Comparison of ENCODE assay signal across 8 mouse cellular contexts in the genomic region with DNA sequence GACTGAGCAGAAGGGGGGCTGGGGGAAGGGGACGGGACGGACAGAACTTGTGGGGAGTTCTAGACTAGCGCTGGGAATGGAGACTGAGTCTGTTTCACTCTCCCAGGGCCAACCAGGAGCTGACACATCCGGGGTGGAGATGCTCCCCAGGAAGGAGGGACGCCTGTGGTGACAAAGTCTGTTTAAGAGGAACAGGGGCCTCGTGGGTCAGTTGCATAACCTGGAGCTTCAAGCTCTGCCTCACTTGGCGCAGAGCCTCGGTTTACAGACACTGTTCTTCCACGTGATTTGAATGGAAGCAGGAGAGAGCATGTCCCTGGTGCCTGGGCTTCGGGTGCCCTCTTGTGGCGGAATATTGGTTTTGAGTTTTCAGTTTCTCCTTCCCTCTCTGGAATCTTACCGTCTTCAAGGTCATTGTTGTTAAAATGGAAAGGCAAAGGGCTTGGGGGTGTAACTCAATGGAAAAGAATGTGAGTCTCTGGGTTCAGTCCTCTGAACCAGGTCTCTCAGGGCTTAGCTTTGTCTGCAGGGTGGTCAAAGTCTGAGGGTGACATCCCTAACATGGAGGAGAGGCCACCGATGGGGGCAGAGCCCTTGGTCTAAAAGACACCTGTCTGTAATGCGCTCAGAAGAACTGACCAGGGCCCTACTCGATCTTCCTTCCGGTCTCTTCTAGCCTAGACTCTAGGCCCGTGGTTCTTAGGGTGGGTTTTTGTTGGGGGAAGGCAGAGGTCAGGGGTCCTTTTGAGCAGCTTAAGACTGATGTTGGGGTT. TPM values are rescaled to one million over a fixed set of nuclear protein-coding genes. Genes with fewer than 3 reads are reported as not detected.
DNase-seq lines count a peak whose midpoint lies in the region; ATAC-seq and TF ChIP-seq lines count a peak whose summit lies in the region.

No protein-coding gene starts in this region.

- 22% methylated on average over 17 of the region's 17 CpGs for WGBS in forebrain, embryonic 16.5 days
- 15% methylated on average over 17 of the region's 17 CpGs for WGBS in lung, embryonic 14.5 days
- WGBS in olfactory bulb, adult 2 months = 17% methylated on average over 17 of the region's 17 CpGs
- 15% methylated on average over 17 of the region's 17 CpGs for WGBS in thymus, adult 2 months

- H3K36me3 ChIP-seq in ES-E14 (ENCODE audit: control insufficient read depth, insufficient read depth, low read length, poor library complexity, severe bottlenecking) = no peaks in the 10 kb centered on the region
- no peaks in the 10 kb centered on the region for H3K36me3 ChIP-seq in forebrain, embryonic 16.5 days (ENCODE audit: control insufficient read depth, insufficient read depth)
- H3K36me3 ChIP-seq in lung, embryonic 14.5 days (ENCODE audit: insufficient read depth) = no peaks in the 10 kb centered on the region
- no peaks in the 10 kb centered on the region for H3K36me3 ChIP-seq in thymus, adult 2 months (ENCODE audit: control insufficient read depth, insufficient read depth, low read length)

- peak; percentile 94 for ATAC-seq in forebrain, embryonic 16.5 days
- ATAC-seq in lung, embryonic 14.5 days (ENCODE audit: insufficient read depth) = peak; percentile 92

- in situ Hi-C loops in ES-E14 (cut with MboI; ENCODE audit: low sequenced_read_pairs in 2 of 2, unreplicated experiment in 2 of 2) = no loop called here

- peak; percentile 95 for DNase-seq in ES-E14 (ENCODE audit: low read depth, low spot score)
- peak; percentile 95 for DNase-seq in cerebellum, adult 11-12 months
- peak; percentile 90 to 91 for DNase-seq in heart, postnatal 36 days
- peak; percentile 90 to 96 for DNase-seq in layer of hippocampus, adult 2 months (ENCODE audit: low spot score in 2 of 2)
- peak; percentile 97 for DNase-seq in lung, embryonic 14.5 days
- DNase-seq in thymus, adult 2 months = peak; percentile 86

- intact Hi-C loops in heart, postnatal 36 days (cut with DNase I) = loop anchor here (1.0 to 5.0 kb wide), 5 partner anchors 52 to 331 kb away; a partner anchor contains a TSS

- H3K27ac ChIP-seq in ES-E14 (ENCODE audit: insufficient read depth, low read depth, low read length, poor library complexity, severe bottlenecking) = no peak overlapping the region
- H3K27ac ChIP-seq in forebrain, embryonic 16.5 days (ENCODE audit: low read length) = no peak overlapping the region
- H3K27ac ChIP-seq in layer of hippocampus, adult 2 months = peak overlapping the region; percentile 77
- no peak overlapping the region for H3K27ac ChIP-seq in lung, embryonic 14.5 days (ENCODE audit: low read depth)
- no peak overlapping the region for H3K27ac ChIP-seq in olfactory bulb, adult 2 months (ENCODE audit: insufficient read depth, low read depth, low read length)
- no peak overlapping the region for H3K27ac ChIP-seq in thymus, adult 2 months (ENCODE audit: control insufficient read depth, insufficient read depth, low read length)

- H3K9ac ChIP-seq in ES-E14 (ENCODE audit: insufficient read depth, low read depth, low read length, poor library complexity, severe bottlenecking) = peak overlapping the region; percentile 56; the same call in 1 of the 2 replicates
- peak overlapping the region; percentile 25; the same call in 1 of the 2 replicates for H3K9ac ChIP-seq in forebrain, embryonic 16.5 days (replicated peaks; ENCODE audit: low read depth, low read length)
- no peak overlapping the region for H3K9ac ChIP-seq in lung, embryonic 14.5 days

- no peak for TF ChIP-seq POLR2A in olfactory bulb, adult 2 months (IDR thresholded peaks at IDR 0.05; ENCODE audit: insufficient read depth, low read depth, low read length)
- TF ChIP-seq POLR2A in thymus, adult 2 months (IDR thresholded peaks at IDR 0.05; ENCODE audit: control insufficient read depth, extremely low read depth, insufficient read depth, low read length, poor library complexity) = no peak

- H3K4me2 ChIP-seq in forebrain, embryonic 16.5 days (ENCODE audit: low read length) = peak overlapping the region; percentile 49
- peak overlapping the region; percentile 51 for H3K4me2 ChIP-seq in lung, embryonic 14.5 days

- TF ChIP-seq CTCF in layer of hippocampus, adult 2 months (conservative IDR thresholded peaks at IDR 0.05) = peak; percentile 92
- peak; percentile 93 for TF ChIP-seq CTCF in lung, embryonic 14.5 days (IDR thresholded peaks at IDR 0.05; ENCODE audit: low read depth)
- TF ChIP-seq CTCF in olfactory bulb, adult 2 months (IDR thresholded peaks at IDR 0.05; ENCODE audit: insufficient read depth, low read depth, low read length) = no peak; the same call in 1 of the 2 replicates
- TF ChIP-seq CTCF in thymus, adult 2 months (IDR thresholded peaks at IDR 0.05; ENCODE audit: borderline replicate concordance, control insufficient read depth, extremely low read depth, insufficient read depth, low read length, poor library complexity) = peak; percentile 73; the same call in 1 of the 2 replicates

- H3K4me1 ChIP-seq in ES-E14 (ENCODE audit: control insufficient read depth in 2 of 2, insufficient read depth in 2 of 2, low read length in 2 of 2, poor library complexity in 1 of 2) = peaks cover 0 to 4% of the 10 kb centered on the region in 2 experiments; a peak in 1 of 4 replicates
- no peaks in the 10 kb centered on the region for H3K4me1 ChIP-seq in forebrain, embryonic 16.5 days (replicated peaks; ENCODE audit: control insufficient read depth, insufficient read depth, low read length)
- 0 out of 2 replicates have a peak, but pooled peaks cover 2% of the 10 kb centered on the region for H3K4me1 ChIP-seq in lung, embryonic 14.5 days (ENCODE audit: insufficient read depth)
- peaks cover 6% of the 10 kb centered on the region for H3K4me1 ChIP-seq in olfactory bulb, adult 2 months (ENCODE audit: control insufficient read depth, insufficient read depth, low read length)
- H3K4me1 ChIP-seq in thymus, adult 2 months (replicated peaks; ENCODE audit: control insufficient read depth, insufficient read depth, low read length) = peaks cover 17% of the 10 kb centered on the region

- H3K27me3 ChIP-seq in forebrain, embryonic 16.5 days (replicated peaks; ENCODE audit: control insufficient read depth, insufficient read depth, low read length) = no peaks in the 10 kb centered on the region
- H3K27me3 ChIP-seq in lung, embryonic 14.5 days (ENCODE audit: insufficient read depth, low read length) = no peaks in the 10 kb centered on the region
- H3K27me3 ChIP-seq in thymus, adult 2 months (ENCODE audit: control insufficient read depth, insufficient read depth, low read length) = no peaks in the 10 kb centered on the region

- no peak overlapping the region for H3K4me3 ChIP-seq in ES-E14 (ENCODE audit: insufficient read depth in 1 of 2, low read depth in 1 of 2, low read length in 2 of 2, poor library complexity in 1 of 2, severe bottlenecking in 1 of 2)
- H3K4me3 ChIP-seq in forebrain, embryonic 16.5 days (replicated peaks; ENCODE audit: low read length) = 0 out of 2 replicates have a peak overlapping the region, but pooled peaks have one; percentile 7
- peak overlapping the region; percentile 39 for H3K4me3 ChIP-seq in layer of hippocampus, adult 2 months
- H3K4me3 ChIP-seq in lung, embryonic 14.5 days (ENCODE audit: low read depth, low read length) = no peak overlapping the region
- peak overlapping the region; percentile 16 for H3K4me3 ChIP-seq in olfactory bulb, adult 2 months (ENCODE audit: insufficient read depth, low read depth, low read length)
- no peak overlapping the region for H3K4me3 ChIP-seq in thymus, adult 2 months (ENCODE audit: control insufficient read depth, insufficient read depth, low read length)

- H3K9me3 ChIP-seq in ES-E14 (ENCODE audit: control insufficient read depth, insufficient read depth, low read depth, low read length) = no peaks in the 10 kb centered on the region
- H3K9me3 ChIP-seq in forebrain, embryonic 16.5 days (ENCODE audit: control insufficient read depth, low read length) = no peaks in the 10 kb centered on the region
- H3K9me3 ChIP-seq in lung, embryonic 14.5 days (ENCODE audit: low read depth, low read length) = no peaks in the 10 kb centered on the region

RNA-seq across cellular contexts. Expression of a gene that starts 14.2 kb away (rescaled TPM):
- 53.3 and 84.8 TPM in 2 replicates for total RNA-seq in ES-E14 (2012; rRNA removed)
- not detected in 2 replicates for polyA plus RNA-seq in forebrain, embryonic 16.5 days (2015; fragmentation: Nextera tagmentation; extraction: Ambion mirVana)
- total RNA-seq in heart, postnatal 36 days (2021) = not detected
- total RNA-seq in layer of hippocampus, adult 2 months (2021) = not detected
- 0.24 and 0.32 TPM in 2 replicates for polyA plus RNA-seq in lung, embryonic 14.5 days (2014; fragmentation: Nextera tagmentation; extraction: Ambion mirVana)
- polyA plus RNA-seq in olfactory bulb, adult 2 months (2012; ENCODE audit: insufficient read depth, insufficient read length, low replicate concordance, missing spikeins) = not detected in 2 replicates
- polyA plus RNA-seq in thymus, adult 2 months (2012; rRNA removed) = 0.15 and 0.84 TPM in 2 replicates

RNA-seq across cellular contexts. Expression of a gene that starts 34.8 kb away (rescaled TPM):
- 0.22 TPM in 1 of 2 replicates, not detected in the other for total RNA-seq in ES-E14 (2012; rRNA removed)
- 1.8 TPM in 1 of 2 replicates, not detected in the other for polyA plus RNA-seq in forebrain, embryonic 16.5 days (2015; fragmentation: Nextera tagmentation; extraction: Ambion mirVana)
- total RNA-seq in heart, postnatal 36 days (2021) = under 1 TPM in 1 of 2 experiments, not detected in 1; 0.49 TPM
- total RNA-seq in layer of hippocampus, adult 2 months (2021) = not detected
- 1.9 and 2.0 TPM in 2 replicates for polyA plus RNA-seq in lung, embryonic 14.5 days (2014; fragmentation: Nextera tagmentation; extraction: Ambion mirVana)
- not detected in 2 replicates for polyA plus RNA-seq in olfactory bulb, adult 2 months (2012; ENCODE audit: insufficient read depth, insufficient read length, low replicate concordance, missing spikeins)
- 1,056 and 1,075 TPM in 2 replicates for polyA plus RNA-seq in thymus, adult 2 months (2012; rRNA removed)

RNA-seq across cellular contexts. Expression of a gene that starts 40.0 kb away (rescaled TPM):
- total RNA-seq in ES-E14 (2012; rRNA removed) = 4.2 and 6.4 TPM in 2 replicates
- polyA plus RNA-seq in forebrain, embryonic 16.5 days (2015; fragmentation: Nextera tagmentation; extraction: Ambion mirVana) = 3.8 and 4.5 TPM in 2 replicates
- total RNA-seq in heart, postnatal 36 days (2021) = 1 to 10 TPM; 4.4 to 5.1 TPM
- total RNA-seq in layer of hippocampus, adult 2 months (2021) = 1 to 10 TPM; 3.2 to 4.2 TPM
- 4.3 and 5.4 TPM in 2 replicates for polyA plus RNA-seq in lung, embryonic 14.5 days (2014; fragmentation: Nextera tagmentation; extraction: Ambion mirVana)
- polyA plus RNA-seq in olfactory bulb, adult 2 months (2012; ENCODE audit: insufficient read depth, insufficient read length, low replicate concordance, missing spikeins) = not detected in 2 replicates
- polyA plus RNA-seq in thymus, adult 2 months (2012; rRNA removed) = 64.2 and 67.6 TPM in 2 replicates

RNA-seq across cellular contexts. Expression of a gene that starts 42.0 kb away (rescaled TPM):
- 8.7 and 14.3 TPM in 2 replicates for total RNA-seq in ES-E14 (2012; rRNA removed)
- polyA plus RNA-seq in forebrain, embryonic 16.5 days (2015; fragmentation: Nextera tagmentation; extraction: Ambion mirVana) = 10.4 and 11.6 TPM in 2 replicates
- total RNA-seq in heart, postnatal 36 days (2021) = 10 to 100 TPM; 28.8 to 31.3 TPM
- 1 to 10 TPM; 6.6 to 9.8 TPM for total RNA-seq in layer of hippocampus, adult 2 months (2021)
- 73.7 and 81.7 TPM in 2 replicates for polyA plus RNA-seq in lung, embryonic 14.5 days (2014; fragmentation: Nextera tagmentation; extraction: Ambion mirVana)
- not detected in 2 replicates for polyA plus RNA-seq in olfactory bulb, adult 2 months (2012; ENCODE audit: insufficient read depth, insufficient read length, low replicate concordance, missing spikeins)
- polyA plus RNA-seq in thymus, adult 2 months (2012; rRNA removed) = 29.3 and 30.6 TPM in 2 replicates

RNA-seq across cellular contexts. Expression of a gene that starts 48.8 kb away (rescaled TPM):
- 0.11 and 0.31 TPM in 2 replicates for total RNA-seq in ES-E14 (2012; rRNA removed)
- polyA plus RNA-seq in forebrain, embryonic 16.5 days (2015; fragmentation: Nextera tagmentation; extraction: Ambion mirVana) = 0.34 and 0.39 TPM in 2 replicates
- 1 to 10 TPM in 1 of 2 experiments, under 1 TPM in 1; 0.46 to 1.1 TPM for total RNA-seq in heart, postnatal 36 days (2021)
- 1 to 10 TPM; 4.3 to 5.2 TPM for total RNA-seq in layer of hippocampus, adult 2 months (2021)
- polyA plus RNA-seq in lung, embryonic 14.5 days (2014; fragmentation: Nextera tagmentation; extraction: Ambion mirVana) = 1.8 and 2.2 TPM in 2 replicates
- polyA plus RNA-seq in olfactory bulb, adult 2 months (2012; ENCODE audit: insufficient read depth, insufficient read length, low replicate concordance, missing spikeins) = not detected in 2 replicates
- 32.8 and 35.8 TPM in 2 replicates for polyA plus RNA-seq in thymus, adult 2 months (2012; rRNA removed)

Comparison
In these comparisons a context has a peak if more than half of its experiments do, and no peak if none do; other contexts are left out.
1. H3K4me3 ChIP-seq: peak in forebrain, embryonic 16.5 days (single experiment), layer of hippocampus, adult 2 months (single experiment) and olfactory bulb, adult 2 months (single experiment); none in ES-E14 (0 of 2), lung, embryonic 14.5 days (single experiment) and thymus, adult 2 months (single experiment).
2. RNA of a gene that starts 34.8 kb away (polyA plus RNA-seq): 1,056 to 1,075 TPM in thymus, adult 2 months and not detected in olfactory bulb, adult 2 months; 1.9 to 2.0 TPM in lung, embryonic 14.5 days and 1.8 TPM in forebrain, embryonic 16.5 days; every median in the first group is over 10 times any median in the second.
3. RNA of a gene that starts 40.0 kb away (polyA plus RNA-seq): 64.2 to 67.6 TPM in thymus, adult 2 months; 3.8 to 4.5 TPM in forebrain, embryonic 16.5 days, 4.3 to 5.4 TPM in lung, embryonic 14.5 days and not detected in olfactory bulb, adult 2 months; every median in the first group is over 10 times any median in the second.
4. Peak in every context shown above with its lines, with median percentiles within 50 percentile points of each other: DNase-seq.